Mouse (Mus musculus) heart, adult 2 months (tissue): Measurements from ENCODE around the gene Dio1. TPM values are rescaled to one million over a fixed set of nuclear protein-coding genes. Genes with fewer than 3 reads are reported as not detected.

Source experiments
- DNase-seq, 2 experiments: peaks; one replicate each; pipeline ENCODE4 v3.0.0; 2021
- H3K27ac ChIP-seq: fragments of 200-600 bp; 2 replicates; pipeline ENCODE4 v1.8.1; 2022
- H3K27me3 ChIP-seq: fragments of 200-500 bp; 2 replicates; pipeline ENCODE4 v1.6.1; 2012; ENCODE audit warnings: mild to moderate bottlenecking, low read length, inconsistent platforms, mixed read lengths; ENCODE audit not compliant: control insufficient read depth, insufficient read depth
- H3K36me3 ChIP-seq: fragments of 200-500 bp; 2 replicates; pipeline ENCODE4 v1.6.1; 2012; ENCODE audit warnings: low read length, inconsistent platforms; ENCODE audit not compliant: control insufficient read depth, insufficient read depth
- H3K4me1 ChIP-seq: fragments of 200-500 bp; 2 replicates; pipeline ENCODE4 v1.6.1; 2011; ENCODE audit warnings: low read length; ENCODE audit not compliant: control insufficient read depth, insufficient read depth
- H3K4me3 ChIP-seq: fragments of 200-600 bp; 2 replicates; pipeline ENCODE4 v1.8.1; 2022
- H3K79me2 ChIP-seq: fragments of 200-500 bp; replicated peaks from 2 replicates; pipeline ENCODE4 v1.6.1; 2012; ENCODE audit warnings: mild to moderate bottlenecking, inconsistent platforms, low read length, moderate library complexity, mixed read lengths; ENCODE audit not compliant: control insufficient read depth, insufficient read depth
- H3K9ac ChIP-seq: fragments of 200-500 bp; 2 replicates; pipeline ENCODE4 v1.6.1; 2012; ENCODE audit warnings: low read depth, mild to moderate bottlenecking, control low read depth, inconsistent platforms, low read length, mixed read lengths
- CTCF ChIP-seq: fragments of 200-600 bp; IDR thresholded peaks from 2 replicates; pipeline ENCODE4 v1.8.1; 2022; ENCODE audit warnings: antibody characterized with exemption, mild to moderate bottlenecking, moderate library complexity
- EP300 ChIP-seq: fragments of 200-500 bp; IDR thresholded peaks from 2 replicates; pipeline ENCODE4 v1.6.1; 2011; ENCODE audit warnings: low read depth, low read length, control low read depth; ENCODE audit not compliant: insufficient read depth
- POLR2A ChIP-seq: fragments of 200-500 bp; IDR thresholded peaks from 2 replicates; pipeline ENCODE4 v1.6.1; 2011; ENCODE audit warnings: mild to moderate bottlenecking, low read depth, low read length, control low read depth; ENCODE audit not compliant: insufficient read depth
- WGBS: fragments of 180-500 bp; shearing (Covaris S2); methylation state at CpG from one replicate; pipeline ENCODE4 v1.1.7; 2018; 5-methylcytosine and 5-hydroxymethylcytosine counted together
- intact Hi-C: fragments of 180-260 bp; cut with DNase I; formaldehyde crosslinking; loops from one replicate; pipeline ENCODE4 v1.15.1; 2025
- polyA plus RNA-seq: library from polyadenylated mRNA; depleted of rRNA; stranded (reverse); fragments of >200 nt; gene quantifications from 2 replicates; pipeline ENCODE4 v1.2.3, GENCODE M21; 2012
- total RNA-seq, 2 experiments: library from RNA; stranded (reverse); gene quantifications; 2 replicates each; pipeline ENCODE4 v1.2.3; 2021

The Dio1 gene
- total and polyA plus RNA-seq, 3 experiments, result not detected

DNA sequence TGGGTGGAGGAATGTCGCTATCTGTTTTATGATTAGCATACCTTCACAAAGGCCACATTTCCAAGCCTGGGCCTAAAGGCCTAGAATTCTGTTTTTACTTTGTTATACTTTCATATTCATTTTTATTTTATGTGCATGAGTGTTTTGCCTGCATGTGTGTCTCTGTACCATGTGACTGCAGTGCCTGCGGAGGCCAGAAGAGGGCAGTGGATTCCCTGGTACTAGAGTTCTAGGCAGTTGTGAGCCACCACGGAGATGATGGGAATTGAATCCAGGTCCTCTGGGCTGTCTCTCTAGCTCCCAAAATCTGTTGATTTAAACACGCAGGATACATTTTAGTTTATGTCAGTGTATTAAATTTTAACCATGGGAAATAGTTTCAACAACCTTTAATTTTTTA, 26.5 kb upstream of the Dio1 start:
- no peak for DNase-seq
- Histone ChIP-seq H3K79me2 (no peaks in the 10 kb centered on the region), H3K36me3 (no peaks in the 10 kb centered on the region), H3K27ac (no peak overlapping the region), H3K4me3 (no peak overlapping the region), H3K4me1 (no peaks in the 10 kb centered on the region), H3K27me3 (no peaks in the 10 kb centered on the region), H3K9ac (no peak overlapping the region)
- TF ChIP-seq CTCF, result peak; percentile 33
- no peak for TF ChIP-seq EP300
- intact Hi-C loops, result no loop called here
- 95% methylated on average over 4 of the region's 4 CpGs for WGBS

DNA sequence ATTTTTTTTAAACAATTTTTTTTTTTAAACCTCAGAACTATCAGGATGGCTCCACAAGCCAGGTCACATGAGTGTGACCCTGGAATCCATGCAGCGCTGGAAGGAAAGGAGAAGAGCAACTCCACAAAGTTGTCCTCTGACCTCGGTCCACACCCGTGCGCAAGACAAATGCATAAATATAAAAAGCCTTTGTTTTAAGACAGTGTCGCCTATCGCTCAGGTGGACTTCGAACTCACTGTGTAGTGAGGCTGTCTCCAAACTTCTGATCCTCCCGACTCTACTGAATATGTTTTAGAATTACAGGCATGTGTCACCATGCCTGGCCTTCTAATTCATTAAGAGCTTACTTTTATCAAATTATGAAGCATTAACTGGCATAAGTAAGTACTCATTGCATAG, 21.6 kb upstream of the Dio1 start:
- no peaks in the 10 kb centered on the region for H3K27me3 ChIP-seq
- H3K27ac ChIP-seq, result no peak overlapping the region
- 94% methylated on average over 8 of the region's 8 CpGs for WGBS
- no peak for DNase-seq
- no peaks in the 10 kb centered on the region for H3K79me2 ChIP-seq
- no peak overlapping the region for H3K9ac ChIP-seq
- H3K4me1 ChIP-seq, result no peaks in the 10 kb centered on the region
- intact Hi-C loops, result loop anchor here (1.0 kb wide), 1 partner anchor 18 kb away; no protein-coding TSS in a partner anchor
- H3K36me3 ChIP-seq, result no peaks in the 10 kb centered on the region
- no peak overlapping the region for H3K4me3 ChIP-seq
- no peak for TF ChIP-seq POLR2A
- no peak for TF ChIP-seq EP300
- TF ChIP-seq CTCF, result no peak

DNA sequence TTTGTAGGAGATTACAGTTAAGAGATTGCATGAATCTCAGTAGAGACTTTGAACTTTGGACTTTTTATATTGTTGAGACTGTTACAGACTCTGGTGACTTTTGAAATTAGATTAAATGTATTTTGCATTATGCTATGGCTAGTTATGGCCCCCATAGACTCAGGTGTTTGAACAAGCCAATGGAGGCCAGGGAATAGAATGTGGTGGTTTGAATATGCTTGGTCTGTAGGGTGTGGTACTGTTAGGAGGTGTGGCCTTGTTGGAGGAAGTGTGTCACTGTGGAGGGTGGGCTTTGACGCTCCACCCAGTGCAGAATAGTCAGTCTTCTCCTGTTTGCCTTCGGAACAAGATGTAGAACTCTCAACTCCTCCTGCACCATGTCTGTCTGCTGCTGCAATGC, 16.1 kb upstream of the Dio1 start:
- no peaks in the 10 kb centered on the region for H3K79me2 ChIP-seq
- H3K27me3 ChIP-seq, result no peaks in the 10 kb centered on the region
- no peak overlapping the region for H3K9ac ChIP-seq
- WGBS, result 87% methylated on average over 2 of the region's 2 CpGs
- intact Hi-C loops, result no loop called here
- no peaks in the 10 kb centered on the region for H3K4me1 ChIP-seq
- H3K36me3 ChIP-seq, result no peaks in the 10 kb centered on the region
- no peak for DNase-seq
- H3K4me3 ChIP-seq, result no peak overlapping the region
- TF ChIP-seq CTCF (no peak), EP300 (no peak), POLR2A (no peak)
- H3K27ac ChIP-seq, result no peak overlapping the region

DNA sequence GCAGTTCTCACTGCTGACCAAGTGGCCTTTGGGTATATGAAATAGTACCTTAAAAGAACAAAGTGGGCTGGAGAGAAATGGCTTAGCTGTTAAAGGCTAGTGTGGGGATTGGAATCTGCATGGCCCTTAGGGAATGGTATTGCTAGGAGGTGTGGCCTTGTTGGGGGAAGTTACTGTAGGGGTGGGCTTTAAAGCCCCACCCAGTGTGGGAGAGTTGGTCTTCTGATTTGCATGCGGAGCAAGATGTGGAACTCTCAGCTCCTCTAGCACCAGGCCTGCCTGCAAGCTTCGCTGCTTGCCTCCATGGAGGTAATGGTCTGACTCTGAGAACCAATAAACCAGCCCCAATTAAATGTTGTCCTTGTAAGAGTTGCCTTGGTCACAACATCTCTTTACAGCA, 14.1 kb upstream of the Dio1 start:
- H3K79me2 ChIP-seq, result no peaks in the 10 kb centered on the region
- 64% methylated on average over 2 of the region's 2 CpGs for WGBS
- no peak overlapping the region for H3K27ac ChIP-seq
- no peak overlapping the region for H3K9ac ChIP-seq
- H3K27me3 ChIP-seq, result no peaks in the 10 kb centered on the region
- TF ChIP-seq EP300, result no peak
- TF ChIP-seq CTCF, result no peak
- no peak for TF ChIP-seq POLR2A
- H3K36me3 ChIP-seq, result no peaks in the 10 kb centered on the region
- H3K4me3 ChIP-seq, result no peak overlapping the region
- intact Hi-C loops, result no loop called here
- DNase-seq, result peak in 1 of 2 experiments; percentile 7
- no peaks in the 10 kb centered on the region for H3K4me1 ChIP-seq

DNA sequence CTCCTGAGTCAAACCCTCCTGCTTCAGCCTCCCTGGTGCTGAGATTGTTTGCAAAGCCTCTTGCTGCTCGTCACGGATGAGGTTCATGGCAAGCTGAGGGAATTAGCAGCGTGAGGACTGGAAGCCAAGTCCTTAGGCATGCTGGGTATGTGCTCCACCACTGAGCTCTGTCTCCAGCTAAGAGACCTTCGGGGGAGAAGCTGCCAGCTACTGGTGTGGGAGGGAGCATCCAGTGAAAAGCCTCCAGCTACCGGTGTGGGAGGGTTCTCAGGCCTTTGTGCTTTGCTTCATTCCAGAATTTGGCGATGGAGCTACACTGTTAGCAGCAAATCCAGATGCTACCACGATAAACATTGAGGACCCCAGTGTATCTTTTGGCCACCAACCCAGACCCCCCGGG, 11.7 kb upstream of the Dio1 start:
- Histone ChIP-seq H3K36me3 (no peaks in the 10 kb centered on the region), H3K4me1 (peaks cover 3% of the 10 kb centered on the region), H3K27me3 (no peaks in the 10 kb centered on the region), H3K9ac (no peak overlapping the region), H3K27ac (no peak overlapping the region), H3K4me3 (no peak overlapping the region), H3K79me2 (no peaks in the 10 kb centered on the region)
- 72% methylated on average over 8 of the region's 8 CpGs for WGBS
- intact Hi-C loops, result no loop called here
- no peak for DNase-seq
- no peak for TF ChIP-seq POLR2A
- no peak for TF ChIP-seq CTCF
- TF ChIP-seq EP300, result no peak

DNA sequence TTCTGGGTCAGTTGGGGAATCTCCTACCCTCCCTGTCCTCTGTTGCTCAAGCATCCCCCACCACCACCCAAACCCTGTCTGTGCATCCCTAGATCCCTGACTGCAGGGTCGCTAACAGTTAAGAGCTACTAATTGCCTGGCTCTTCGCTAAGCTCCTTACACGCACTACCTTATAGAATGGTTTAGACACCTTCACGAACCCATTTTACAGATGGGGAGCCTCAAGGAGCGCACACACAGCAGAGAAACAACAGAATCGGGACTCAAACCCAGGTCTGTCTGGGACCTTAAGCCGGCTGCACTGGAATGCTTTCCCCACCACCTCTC, 7.5 kb upstream of the Dio1 start:
- Histone ChIP-seq H3K27ac (peak overlapping the region; percentile 87), H3K4me1 (peaks cover 4% of the 10 kb centered on the region), H3K36me3 (no peaks in the 10 kb centered on the region), H3K79me2 (no peaks in the 10 kb centered on the region), H3K9ac (peak overlapping the region; percentile 82), H3K27me3 (no peaks in the 10 kb centered on the region), H3K4me3 (peak overlapping the region; percentile 72)
- WGBS, result 7% methylated on average over 7 of the region's 7 CpGs
- intact Hi-C loops, result loop anchor here (1.0 to 2.0 kb wide), 3 partner anchors 52 to 134 kb away; partner anchors contain the start of genes Hspb11, Lrrc42 and Ndc1
- no peak for DNase-seq
- TF ChIP-seq CTCF (no peak), POLR2A (no peak), EP300 (no peak)
